Mouse (Mus musculus) granulocyte monocyte progenitor cell, adult 5-6 weeks (primary cell): ENCODE measurements around the gene Btd. TPM values are rescaled to one million over a fixed set of nuclear protein-coding genes. Genes with fewer than 3 reads are reported as not detected.
"Not testable (repeated sequence)": the region's sequence is repeated elsewhere in the genome, so short reads cannot be mapped to it uniquely, and the experiment has no call there.

Experiments
- ATAC-seq: replicated peaks from 2 replicates; pipeline ENCODE4 v1.8.0; 2016; ENCODE audit warnings: mild to moderate bottlenecking, moderate TSS enrichment, inconsistent platforms; ENCODE audit not compliant: poor library complexity, severe bottlenecking
- total RNA-seq, 2 experiments: library from RNA; stranded (forward) in 1 of 2; stranded (reverse) in 1 of 2; fragments of 200-712, 200-1000 nt in 1 of 2; fragments of >200 nt in 1 of 2; fragmentation: Nextera tagmentation in 1 of 2; gene quantifications; 2 replicates each; pipeline ENCODE4 v1.2.3; 2014 to 2017

Gene Btd
- total RNA-seq (2014; fragmentation: Nextera tagmentation) (23.4 and 25.4 TPM in 2 replicates), total RNA-seq (2017) (11.3 and 12.4 TPM in 2 replicates)

DNA sequence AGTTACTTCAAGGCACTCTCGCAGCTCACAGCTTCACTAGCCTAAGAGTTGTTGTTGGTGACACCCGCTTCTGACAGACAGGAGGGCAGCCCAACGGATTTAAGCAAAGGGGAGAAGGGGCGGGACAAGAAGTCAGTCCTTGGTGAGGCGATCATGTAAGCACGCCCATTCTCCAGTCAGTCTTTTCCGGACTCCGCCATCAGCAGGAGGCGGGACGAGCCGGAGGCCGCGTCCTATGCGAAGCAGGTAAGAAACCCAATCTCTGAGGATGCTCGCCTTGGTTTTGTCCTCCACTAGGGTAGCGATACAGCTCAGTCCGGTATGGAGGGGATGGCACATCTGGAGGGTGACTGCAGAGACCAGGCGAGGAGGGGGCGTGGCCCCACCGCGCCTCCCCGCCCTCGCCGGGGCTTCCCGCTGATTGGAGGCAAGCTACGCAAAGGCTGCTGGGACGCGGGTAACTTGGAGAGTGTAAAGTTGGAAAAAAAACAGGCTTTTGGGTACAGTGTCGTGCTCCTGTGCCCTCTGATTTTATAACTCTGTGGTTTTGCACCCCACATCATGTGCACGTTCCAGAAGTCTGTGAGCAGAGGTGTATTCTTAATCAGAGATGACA lies at the start of gene Btd, which contains the start of gene Hacl1:
Gene Btd, plus strand, starts transcription at position 139 of the 616 bp plus-strand sequence.
Gene Hacl1, minus strand, starts transcription at position 397 of the 616 bp plus-strand sequence.
- peak; percentile 92 for ATAC-seq

DNA sequence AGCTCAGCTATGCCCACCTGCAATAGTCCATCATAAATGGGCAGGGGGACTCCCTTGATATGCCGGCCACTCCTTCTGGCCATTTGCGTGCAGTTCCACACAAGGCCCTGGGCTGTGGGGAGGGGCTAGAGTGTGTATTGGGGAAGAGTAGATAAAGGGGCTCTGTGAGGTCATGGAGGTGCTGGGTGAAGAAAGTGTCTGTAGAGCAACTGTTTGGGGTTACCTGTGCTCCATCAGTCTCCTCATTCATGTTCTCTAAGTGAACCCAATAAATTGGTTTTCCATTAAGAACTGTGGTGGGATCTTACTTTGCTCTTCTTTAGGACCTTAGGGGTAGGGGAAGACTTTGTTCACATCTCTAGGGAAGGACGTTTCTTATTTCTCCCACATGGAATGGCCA lies 49.6 kb upstream of the Btd start, which contains the start of gene Colq:
Gene Colq, minus strand, starts transcription at position 101 of the 400 bp plus-strand sequence.
- no peak for ATAC-seq

- ATAC-seq = peak; percentile 70
Observed at GRCm38 (mm10) chr14:31593036-31593435, 47.8 kb upstream of the Btd start.

- ATAC-seq = no peak
Observed at GRCm38 (mm10) chr14:31594693-31595092, 46.1 kb upstream of the Btd start.

DNA sequence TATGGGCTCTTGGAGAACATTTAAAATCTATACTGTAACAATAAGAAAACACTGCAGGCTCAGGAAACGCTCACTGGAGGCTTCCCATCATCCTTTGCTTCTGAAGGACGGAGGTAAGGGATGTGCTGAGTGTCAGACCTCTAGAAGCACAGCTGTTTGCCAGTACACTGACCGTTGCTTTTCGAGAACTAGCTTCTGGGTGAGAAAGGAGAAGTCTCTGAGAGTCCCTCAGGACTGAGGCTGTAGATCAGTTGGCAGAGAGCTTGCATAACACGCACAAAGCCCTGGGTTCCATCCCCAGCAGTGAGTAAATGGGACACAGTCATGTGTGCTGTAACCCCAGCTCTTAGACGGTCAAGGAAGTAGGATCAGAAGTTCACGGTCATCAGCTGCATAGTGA lies 44.4 kb upstream of the Btd start:
- peak; percentile 86 for ATAC-seq

- peak; percentile 50 for ATAC-seq
Observed at GRCm38 (mm10) chr14:31597446-31597845, 43.4 kb upstream of the Btd start.

- no peak for ATAC-seq
Observed at GRCm38 (mm10) chr14:31601908-31602615, 38.8 kb upstream of the Btd start.

DNA sequence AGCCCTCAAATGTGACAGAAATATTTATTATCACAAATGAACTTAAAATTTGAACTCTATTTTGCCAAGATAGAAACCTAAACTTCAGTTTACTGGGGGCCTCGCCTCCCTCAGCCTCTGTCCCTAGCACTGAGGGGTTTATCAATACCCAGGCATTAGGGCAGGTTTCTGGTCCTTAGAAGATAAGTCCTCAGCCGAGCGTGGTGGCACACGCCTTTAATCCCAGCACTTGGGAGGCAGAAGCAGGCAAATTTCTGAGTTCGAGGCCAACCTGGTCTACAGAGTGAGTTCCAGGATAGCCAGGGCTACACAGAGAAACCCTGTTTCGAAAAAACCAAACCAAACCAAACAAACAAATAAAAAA lies 38.2 kb upstream of the Btd start:
- ATAC-seq = not testable (repeated sequence)

GRCm38 (mm10) chr14:31604916-31605315 lies 35.9 kb upstream of the Btd start:
- no peak for ATAC-seq

- ATAC-seq = no peak
Observed at GRCm38 (mm10) chr14:31605514-31605913, 35.3 kb upstream of the Btd start.

DNA sequence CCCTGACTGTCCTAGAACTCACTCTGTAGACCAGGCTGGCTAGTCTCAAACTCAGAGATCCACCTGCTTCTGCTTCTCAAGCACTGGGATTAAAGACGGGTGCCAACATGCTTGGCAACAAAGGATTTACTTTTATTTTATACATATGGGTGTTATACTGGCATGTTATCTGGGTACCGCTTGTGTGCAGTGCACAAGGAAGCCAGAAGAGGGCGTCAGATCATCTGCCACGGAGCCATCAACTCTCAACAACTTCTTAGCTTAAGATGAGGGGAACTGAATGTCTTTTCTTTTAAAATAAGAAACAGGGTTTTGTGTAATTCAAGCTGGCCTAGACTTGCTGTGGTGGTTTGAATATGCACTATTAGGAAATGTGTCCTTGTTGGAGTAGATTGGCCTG lies 28.8 kb upstream of the Btd start:
- peak; percentile 39; the same call in 1 of the 2 replicates for ATAC-seq

- ATAC-seq = peak; percentile 48
Observed at GRCm38 (mm10) chr14:31613671-31614070, 27.2 kb upstream of the Btd start.

DNA sequence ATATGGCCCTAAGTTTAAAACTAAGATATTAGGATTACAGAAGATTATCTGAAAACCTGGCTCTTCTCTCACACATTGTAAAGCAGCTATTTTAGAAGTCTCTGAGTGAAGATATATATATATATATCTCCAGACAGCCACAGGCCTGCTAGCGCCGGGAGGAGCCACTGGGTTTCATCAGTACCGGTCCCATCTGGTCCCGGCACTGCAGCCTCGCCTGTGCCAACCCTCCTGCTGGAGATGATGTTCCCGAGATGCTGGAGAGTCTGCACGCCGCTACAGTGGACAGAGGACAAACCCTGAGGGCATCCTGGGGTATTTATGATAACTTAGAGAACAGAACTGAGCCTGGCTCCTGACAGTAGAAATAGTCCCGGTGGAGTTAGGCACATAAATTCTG lies 23.6 kb upstream of the Btd start:
- no peak for ATAC-seq

GRCm38 (mm10) chr14:31617997-31618396 lies 22.8 kb upstream of the Btd start:
- peak; percentile 92 for ATAC-seq

DNA sequence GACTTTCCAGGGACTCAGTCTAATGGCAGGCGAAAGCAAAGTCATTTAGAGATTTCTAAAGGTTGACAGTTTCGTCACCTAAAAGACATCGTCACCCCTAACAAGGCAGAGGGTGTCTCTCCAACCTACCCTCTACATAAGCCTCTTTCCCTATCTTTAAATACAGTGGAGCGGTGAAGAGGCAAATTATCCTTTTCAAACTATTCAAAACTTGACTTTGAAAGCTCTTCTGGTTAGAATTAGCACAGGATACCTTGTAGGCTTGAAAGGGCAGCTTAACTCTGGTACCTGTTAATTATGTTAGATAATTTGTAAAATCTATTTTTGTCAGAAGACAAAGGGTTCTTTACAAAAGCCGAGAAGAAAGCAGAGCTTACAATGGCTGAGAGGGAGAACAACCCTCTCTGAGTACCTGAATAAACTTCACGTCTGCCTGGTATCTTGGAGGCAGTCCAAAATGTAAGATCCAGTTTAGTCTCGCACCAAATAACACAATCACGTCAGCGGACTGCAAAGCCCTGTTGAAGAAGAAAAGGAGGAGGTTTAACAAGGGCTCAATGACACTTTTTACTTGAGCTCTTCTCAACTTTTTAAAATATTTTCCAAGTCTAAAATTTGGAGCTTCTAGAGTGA lies 20.1 kb upstream of the Btd start:
- ATAC-seq = no peak

- ATAC-seq = no peak
Observed at GRCm38 (mm10) chr14:31622748-31623147, 18.1 kb upstream of the Btd start.

DNA sequence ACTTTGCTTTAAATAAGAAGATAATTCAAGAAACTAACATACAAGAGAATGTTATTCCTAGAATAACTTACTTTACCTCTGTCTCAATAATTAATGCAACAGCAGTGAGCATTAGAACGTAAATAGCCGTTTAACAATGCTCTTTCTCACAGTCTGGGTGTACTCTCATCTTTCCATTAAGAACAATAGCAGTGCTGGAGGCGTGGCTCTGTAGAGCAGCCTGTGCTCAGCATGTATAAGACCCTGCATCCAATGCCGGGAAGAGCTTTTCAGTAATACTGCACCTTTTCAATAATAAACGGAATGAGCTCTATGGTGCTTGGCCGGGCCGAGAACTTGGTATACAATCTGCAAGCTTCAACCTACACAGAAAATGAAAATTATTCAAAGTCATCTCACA lies 10.2 kb upstream of the Btd start:
- no peak for ATAC-seq

GRCm38 (mm10) chr14:31640346-31640889 lies 410 bp upstream of the Btd start, which contains the start of gene Gm49387:
Gene Gm49387 (minus strand): TSS chr14:31640878.
- peak; percentile 7; the same call in 1 of the 2 replicates for ATAC-seq

- no peak; the same call in 1 of the 2 replicates for ATAC-seq
Observed at GRCm38 (mm10) chr14:31641506-31642155, 803 bp downstream of the Btd start.

DNA sequence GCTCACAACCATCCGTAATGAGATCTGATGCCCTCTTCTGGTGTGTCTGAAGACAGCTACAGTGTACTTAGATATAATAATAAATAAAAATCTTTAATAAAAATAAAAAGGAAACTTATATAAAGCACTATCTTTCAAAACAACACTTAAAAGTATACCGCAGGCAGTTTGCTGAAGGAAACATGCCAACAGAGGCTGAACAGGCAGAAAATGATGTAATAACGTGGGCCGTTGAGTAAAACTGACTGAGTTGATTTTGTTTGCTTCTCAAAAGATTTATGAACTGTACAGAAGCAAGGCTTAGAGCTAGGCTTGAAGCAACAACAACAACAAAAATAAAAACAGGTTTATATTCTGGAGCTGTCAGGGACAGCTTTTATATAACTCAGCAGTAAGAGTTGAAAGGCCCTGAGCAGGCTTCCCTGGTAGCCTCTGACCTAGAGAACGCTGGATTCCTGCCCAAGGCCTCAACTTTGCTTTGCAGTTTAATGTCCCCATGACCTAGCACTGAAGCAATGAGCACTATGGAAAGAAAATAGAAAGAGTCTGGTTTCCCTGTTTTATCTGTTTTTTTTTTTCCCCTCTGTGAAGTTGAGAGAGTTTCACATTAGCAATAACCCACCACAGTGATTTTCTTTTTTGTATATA lies 3.5 kb downstream of the Btd start:
- ATAC-seq = no peak
